Mouse (Mus musculus) hindbrain, embryonic 13.5 days (tissue): ENCODE measurements around the gene Senp7. TPM values are rescaled to one million over a fixed set of nuclear protein-coding genes. Genes with fewer than 3 reads are reported as not detected.
A peak's percentile ranks its signal among the peaks of the same experiment; 100 is the strongest.
"Not testable (repeated sequence)": the region's sequence is repeated elsewhere in the genome, so short reads cannot be mapped to it uniquely, and the experiment has no call there.

Source experiments
- ATAC-seq: fragments of 200-750 bp; cut with Nextera tagmentation; 2 replicates; pipeline ENCODE4 v1.8.0; 2017; ENCODE audit warnings: moderate TSS enrichment; ENCODE audit not compliant: low FRiP score
- H3K27ac ChIP-seq: fragments of 300-500 bp; sonication (generic); 2 replicates; pipeline ENCODE4 v1.5.1; 2015; ENCODE audit warnings: inconsistent platforms, mild to moderate bottlenecking, moderate library complexity
- H3K27me3 ChIP-seq: fragments of 300-500 bp; sonication (generic); 2 replicates; pipeline ENCODE4 v1.6.1; 2015; ENCODE audit warnings: mild to moderate bottlenecking, inconsistent platforms
- H3K36me3 ChIP-seq: fragments of 300-500 bp; sonication (generic); 2 replicates; pipeline ENCODE4 v1.6.1; 2015; ENCODE audit warnings: mild to moderate bottlenecking, inconsistent platforms
- H3K4me1 ChIP-seq: fragments of 300-500 bp; sonication (generic); replicated peaks from 2 replicates; pipeline ENCODE4 v1.6.1; 2015; ENCODE audit warnings: inconsistent platforms
- H3K4me2 ChIP-seq: fragments of 300-500 bp; sonication (generic); 2 replicates; pipeline ENCODE4 v1.6.1; 2015; ENCODE audit warnings: inconsistent platforms, mild to moderate bottlenecking, moderate library complexity
- H3K4me3 ChIP-seq: fragments of 300-500 bp; sonication (generic); 2 replicates; pipeline ENCODE4 v1.5.1; 2015; ENCODE audit warnings: mild to moderate bottlenecking, inconsistent platforms
- H3K9ac ChIP-seq: fragments of 300-500 bp; sonication (generic); 2 replicates; pipeline ENCODE4 v1.6.1; 2015; ENCODE audit warnings: mild to moderate bottlenecking, inconsistent platforms
- H3K9me3 ChIP-seq: fragments of 300-500 bp; sonication (generic); 2 replicates; pipeline ENCODE4 v1.6.1; 2016; ENCODE audit warnings: inconsistent platforms
- WGBS: fragments of 180-500 bp; shearing (Covaris S2); methylation state at CpG from one replicate; pipeline ENCODE4 v1.1.7; 2015; 5-methylcytosine and 5-hydroxymethylcytosine counted together
- polyA plus RNA-seq: library from polyadenylated mRNA; unstranded; fragments of >200 nt; fragmentation: Nextera tagmentation; extraction: Ambion mirVana; gene quantifications from 2 replicates; pipeline ENCODE4 v1.2.1, GENCODE M21; 2015

Gene Senp7
- polyA plus RNA-seq, 1 experiment from 2014 or later = 64.5 TPM

- H3K4me3 ChIP-seq = no peak overlapping the region
- ATAC-seq = no peak
- H3K4me2 ChIP-seq = no peak overlapping the region
- H3K4me1 ChIP-seq = no peaks in the 10 kb centered on the region
- H3K27me3 ChIP-seq = no peaks in the 10 kb centered on the region
- H3K9ac ChIP-seq = no peak overlapping the region
- peaks cover 44% of the 10 kb centered on the region for H3K36me3 ChIP-seq
- 86% methylated on average over 5 of the region's 5 CpGs for WGBS
- H3K9me3 ChIP-seq = peaks cover 6% of the 10 kb centered on the region; the same call in 1 of the 2 replicates
- H3K27ac ChIP-seq = no peak overlapping the region
These were observed 68.0 kb downstream of the Senp7 start for GRCm38 (mm10) chr16:56116155-56116554.

GRCm38 (mm10) chr16:56117327-56118180 lies 69.4 kb downstream of the Senp7 start:
- WGBS = 90% methylated on average over 10 of the region's 10 CpGs

GRCm38 (mm10) chr16:56122517-56122916 lies 74.4 kb downstream of the Senp7 start:
- ATAC-seq = no peak
- H3K4me1 ChIP-seq = no peaks in the 10 kb centered on the region
- no peak overlapping the region for H3K9ac ChIP-seq
- no peak overlapping the region for H3K27ac ChIP-seq
- 88% methylated on average over 5 of the region's 5 CpGs for WGBS
- no peak overlapping the region for H3K4me3 ChIP-seq
- H3K27me3 ChIP-seq = no peaks in the 10 kb centered on the region
- H3K36me3 ChIP-seq = peaks cover 38% of the 10 kb centered on the region
- no peak overlapping the region for H3K4me2 ChIP-seq
- no peaks in the 10 kb centered on the region for H3K9me3 ChIP-seq

More at GRCm38 (mm10) chr16:56117327-56118180, 69.4 kb downstream of the Senp7 start:
- Histone ChIP-seq H3K9ac (no peak overlapping the region), H3K27ac (no peak overlapping the region), H3K9me3 (peaks cover 6% of the 10 kb centered on the region; the same call in 1 of the 2 replicates), H3K4me1 (no peaks in the 10 kb centered on the region), H3K27me3 (no peaks in the 10 kb centered on the region), H3K36me3 (peaks cover 38% of the 10 kb centered on the region), H3K4me3 (no peak overlapping the region), H3K4me2 (no peak overlapping the region)
- no peak for ATAC-seq

- 93% methylated on average over 3 of the region's 3 CpGs for WGBS
- Histone ChIP-seq H3K9ac (no peak overlapping the region), H3K4me2 (no peak overlapping the region), H3K4me1 (no peaks in the 10 kb centered on the region), H3K27me3 (no peaks in the 10 kb centered on the region), H3K36me3 (peaks cover 51% of the 10 kb centered on the region), H3K27ac (no peak overlapping the region), H3K9me3 (no peaks in the 10 kb centered on the region), H3K4me3 (no peak overlapping the region)
- no peak; the same call in 1 of the 2 replicates for ATAC-seq
These were observed 75.9 kb downstream of the Senp7 start for GRCm38 (mm10) chr16:56124045-56124444.

- no peaks in the 10 kb centered on the region for H3K4me1 ChIP-seq
- H3K9me3 ChIP-seq = no peaks in the 10 kb centered on the region
- no peak overlapping the region for H3K27ac ChIP-seq
- H3K27me3 ChIP-seq = no peaks in the 10 kb centered on the region
- no peak for ATAC-seq
- H3K9ac ChIP-seq = no peak overlapping the region
- no peak overlapping the region for H3K4me2 ChIP-seq
- 42% methylated on average over 3 of the region's 3 CpGs for WGBS
- no peak overlapping the region for H3K4me3 ChIP-seq
- H3K36me3 ChIP-seq = peaks cover 29% of the 10 kb centered on the region
These were observed 83.5 kb downstream of the Senp7 start for GRCm38 (mm10) chr16:56131666-56132065.

GRCm38 (mm10) chr16:56134149-56134548 lies 86.0 kb downstream of the Senp7 start:
- H3K27me3 ChIP-seq = no peaks in the 10 kb centered on the region
- H3K4me3 ChIP-seq = no peak overlapping the region
- no peaks in the 10 kb centered on the region for H3K9me3 ChIP-seq
- no peak overlapping the region for H3K4me2 ChIP-seq
- H3K4me1 ChIP-seq = no peaks in the 10 kb centered on the region
- 62% methylated on average over 4 of the region's 4 CpGs for WGBS
- H3K9ac ChIP-seq = no peak overlapping the region
- H3K27ac ChIP-seq = no peak overlapping the region
- no peak for ATAC-seq
- peaks cover 17% of the 10 kb centered on the region for H3K36me3 ChIP-seq

GRCm38 (mm10) chr16:56137672-56138071 lies 89.5 kb downstream of the Senp7 start:
- 100% methylated on average over 5 of the region's 5 CpGs for WGBS
- not testable (repeated sequence) for H3K4me1 ChIP-seq, H3K27me3 ChIP-seq, H3K4me2 ChIP-seq, H3K27ac ChIP-seq, H3K4me3 ChIP-seq, H3K9me3 ChIP-seq, H3K9ac ChIP-seq
- ATAC-seq = peak; percentile 57; the same call in 1 of the 2 replicates
- peaks cover 22% of the 10 kb centered on the region for H3K36me3 ChIP-seq

GRCm38 (mm10) chr16:56139921-56140320 lies 91.8 kb downstream of the Senp7 start:
- Histone ChIP-seq H3K9me3 (no peaks in the 10 kb centered on the region), H3K4me3 (no peak overlapping the region), H3K4me1 (no peaks in the 10 kb centered on the region), H3K27ac (no peak overlapping the region), H3K36me3 (peaks cover 22% of the 10 kb centered on the region), H3K27me3 (no peaks in the 10 kb centered on the region), H3K4me2 (no peak overlapping the region), H3K9ac (no peak overlapping the region)
- 92% methylated on average over 3 of the region's 3 CpGs for WGBS
- ATAC-seq = no peak

GRCm38 (mm10) chr16:56144876-56145555 lies 96.9 kb downstream of the Senp7 start:
- ATAC-seq = no peak
- no peaks in the 10 kb centered on the region for H3K27me3 ChIP-seq
- no peaks in the 10 kb centered on the region for H3K4me1 ChIP-seq
- peaks cover 10% of the 10 kb centered on the region for H3K36me3 ChIP-seq
- H3K9me3 ChIP-seq = no peaks in the 10 kb centered on the region
- no peak overlapping the region for H3K4me2 ChIP-seq
- H3K9ac ChIP-seq = no peak overlapping the region
- no peak overlapping the region for H3K4me3 ChIP-seq
- H3K27ac ChIP-seq = no peak overlapping the region
- WGBS = 98% methylated on average over 17 of the region's 17 CpGs

- no peaks in the 10 kb centered on the region; the same call in none of the 2 replicates for H3K36me3 ChIP-seq
- H3K4me2 ChIP-seq = no peak overlapping the region
- H3K9me3 ChIP-seq = no peaks in the 10 kb centered on the region
- no peak overlapping the region for H3K9ac ChIP-seq
- no peaks in the 10 kb centered on the region for H3K27me3 ChIP-seq
- H3K27ac ChIP-seq = no peak overlapping the region
- H3K4me3 ChIP-seq = no peak overlapping the region
- ATAC-seq = no peak
- H3K4me1 ChIP-seq = no peaks in the 10 kb centered on the region
- WGBS = 30% methylated on average over 2 of the region's 2 CpGs
These were observed 99.5 kb downstream of the Senp7 start for GRCm38 (mm10) chr16:56147679-56148078.

GRCm38 (mm10) chr16:56163466-56163865 lies 115.3 kb downstream of the Senp7 start:
- H3K9me3 ChIP-seq = no peaks in the 10 kb centered on the region
- no peak for ATAC-seq

GRCm38 (mm10) chr16:56170247-56170646 lies 122.1 kb downstream of the Senp7 start:
- Histone ChIP-seq H3K4me2 (no peak overlapping the region), H3K9ac (no peak overlapping the region), H3K27ac (no peak overlapping the region), H3K36me3 (peaks cover 57% of the 10 kb centered on the region), H3K27me3 (no peaks in the 10 kb centered on the region), H3K9me3 (no peaks in the 10 kb centered on the region), H3K4me3 (no peak overlapping the region), H3K4me1 (no peaks in the 10 kb centered on the region)
- no peak for ATAC-seq

More at GRCm38 (mm10) chr16:56163466-56163865, 115.3 kb downstream of the Senp7 start:
- H3K4me3 ChIP-seq = no peak overlapping the region
- no peaks in the 10 kb centered on the region for H3K27me3 ChIP-seq
- 82% methylated on average over 7 of the region's 7 CpGs for WGBS
- no peak overlapping the region for H3K27ac ChIP-seq
- peaks cover 46% of the 10 kb centered on the region for H3K36me3 ChIP-seq
- H3K4me2 ChIP-seq = no peak overlapping the region
- no peak overlapping the region for H3K9ac ChIP-seq
- H3K4me1 ChIP-seq = no peaks in the 10 kb centered on the region
